Mouse (Mus musculus) forebrain, embryonic 10.5 days (tissue): Measurements from ENCODE around the gene Elf5. TPM values are rescaled to one million over a fixed set of nuclear protein-coding genes. Genes with fewer than 3 reads are reported as not detected.
A peak's percentile ranks its signal among the peaks of the same experiment; 100 is the strongest.

Experiments used
- DNase-seq: peaks from one replicate; pipeline ENCODE4 v3.0.0-alpha.2; 2017; ENCODE audit warnings: low spot score; ENCODE audit errors: extremely low spot score
- H3K27ac ChIP-seq: fragments of 300-500 bp; sonication (generic); 2 replicates; pipeline ENCODE4 v1.5.1; 2016; ENCODE audit warnings: mild to moderate bottlenecking
- H3K27me3 ChIP-seq: fragments of 300-500 bp; sonication (generic); 2 replicates; pipeline ENCODE4 v1.6.1; 2016; ENCODE audit warnings: mild to moderate bottlenecking; ENCODE audit not compliant: poor library complexity, severe bottlenecking
- H3K36me3 ChIP-seq: fragments of 300-500 bp; sonication (generic); replicated peaks from 2 replicates; pipeline ENCODE4 v1.6.1; 2016; ENCODE audit warnings: mild to moderate bottlenecking, moderate library complexity
- H3K4me1 ChIP-seq: fragments of 300-500 bp; sonication (generic); 2 replicates; pipeline ENCODE4 v1.6.1; 2016
- H3K4me3 ChIP-seq: fragments of 300-500 bp; sonication (generic); 2 replicates; pipeline ENCODE4 v1.5.1; 2016; ENCODE audit warnings: mild to moderate bottlenecking, moderate library complexity
- H3K9me3 ChIP-seq: fragments of 300-500 bp; sonication (generic); 2 replicates; pipeline ENCODE4 v1.6.1; 2016; ENCODE audit warnings: mild to moderate bottlenecking, moderate library complexity
- WGBS: fragments of 180-500 bp; shearing (Covaris S2); methylation state at CpG from one replicate; pipeline ENCODE4 v1.1.7; 2016; 5-methylcytosine and 5-hydroxymethylcytosine counted together
- polyA plus RNA-seq: library from polyadenylated mRNA; unstranded; fragments of >200 nt; fragmentation: Nextera tagmentation; extraction: Ambion mirVana; gene quantifications from 2 replicates; pipeline ENCODE4 v1.2.1, GENCODE M21; 2016

Elf5 gene
- polyA plus RNA-seq, result 0.07 TPM in 1 of 2 replicates, not detected in the other

- H3K4me3 ChIP-seq, result no peak within 1 kb of the TSS
- WGBS, result 90% methylated on average over 6 of the region's 6 CpGs
- DNase-seq, result no peak
- H3K27me3 ChIP-seq, result 0 out of 2 replicates have a peak, but pooled peaks cover 8% of the 10 kb centered on the region
- H3K27ac ChIP-seq, result no peak within 1 kb of the TSS
- no peaks in the 10 kb centered on the region for H3K9me3 ChIP-seq
- no peaks in the 10 kb centered on the region for H3K36me3 ChIP-seq
- peaks cover 19% of the 10 kb centered on the region for H3K4me1 ChIP-seq
Measured at GRCm38 (mm10) chr2:103411348-103411747, at the start of gene Elf5. Gene Elf5 (plus strand): TSS chr2:103411688.

DNA sequence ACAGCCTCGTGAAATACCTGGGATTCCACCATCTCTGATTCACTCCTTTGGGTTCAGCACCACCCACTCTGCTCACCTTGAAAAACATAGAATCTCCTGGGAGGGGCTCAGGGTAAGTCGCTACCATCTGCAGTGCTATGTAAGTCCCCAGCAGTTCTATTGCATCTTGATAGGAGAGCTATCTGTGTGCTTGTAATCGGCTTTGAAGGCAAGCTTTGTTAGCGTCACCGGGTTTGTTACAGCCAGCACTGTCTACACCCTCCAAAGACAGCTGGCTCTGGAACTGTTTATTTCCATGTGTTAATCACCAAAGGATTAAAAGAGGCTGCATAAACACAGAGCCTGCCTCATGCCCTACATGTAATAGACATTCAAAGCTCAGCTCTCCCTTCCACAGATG is 38.9 kb upstream of the Elf5 start:
- no peak overlapping the region for H3K27ac ChIP-seq
- DNase-seq, result no peak
- no peaks in the 10 kb centered on the region for H3K36me3 ChIP-seq
- H3K27me3 ChIP-seq, result no peaks in the 10 kb centered on the region
- WGBS, result 85% methylated on average over 5 of the region's 5 CpGs
- peaks cover 3% of the 10 kb centered on the region; the same call in 1 of the 2 replicates for H3K4me1 ChIP-seq
- H3K4me3 ChIP-seq, result no peak overlapping the region
- H3K9me3 ChIP-seq, result no peaks in the 10 kb centered on the region

GRCm38 (mm10) chr2:103379502-103380160 is 31.9 kb upstream of the Elf5 start:
- H3K4me1 ChIP-seq, result no peaks in the 10 kb centered on the region
- H3K27me3 ChIP-seq, result no peaks in the 10 kb centered on the region
- DNase-seq, result no peak
- 88% methylated on average over 9 of the region's 9 CpGs for WGBS
- no peak overlapping the region for H3K4me3 ChIP-seq
- H3K9me3 ChIP-seq, result no peaks in the 10 kb centered on the region
- H3K27ac ChIP-seq, result no peak overlapping the region
- no peaks in the 10 kb centered on the region for H3K36me3 ChIP-seq

DNA sequence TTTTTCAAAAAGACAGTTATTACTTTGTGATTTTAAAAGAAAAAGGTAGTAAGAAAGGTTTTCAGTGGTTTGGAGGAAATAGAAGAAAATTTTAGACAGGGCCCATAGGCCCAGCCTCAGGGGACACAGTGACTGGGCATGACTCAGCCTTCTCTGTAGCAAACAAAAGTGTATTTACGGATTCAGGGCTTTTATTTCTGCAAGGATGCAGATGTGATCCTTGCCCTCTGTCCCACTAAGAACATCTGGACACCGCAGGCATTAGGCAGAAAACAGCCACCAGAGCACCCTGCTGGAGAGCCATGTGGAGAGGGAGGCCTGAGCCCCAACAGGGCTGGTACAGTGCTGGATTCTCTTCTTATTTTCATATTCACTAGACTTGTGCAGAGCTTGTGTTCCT is 29.3 kb upstream of the Elf5 start:
- H3K4me1 ChIP-seq, result no peaks in the 10 kb centered on the region
- no peaks in the 10 kb centered on the region for H3K36me3 ChIP-seq
- H3K9me3 ChIP-seq, result no peaks in the 10 kb centered on the region
- DNase-seq, result no peak
- no peak overlapping the region for H3K27ac ChIP-seq
- no peaks in the 10 kb centered on the region for H3K27me3 ChIP-seq
- WGBS, result 66% methylated on average over 2 of the region's 2 CpGs
- H3K4me3 ChIP-seq, result no peak overlapping the region

DNA sequence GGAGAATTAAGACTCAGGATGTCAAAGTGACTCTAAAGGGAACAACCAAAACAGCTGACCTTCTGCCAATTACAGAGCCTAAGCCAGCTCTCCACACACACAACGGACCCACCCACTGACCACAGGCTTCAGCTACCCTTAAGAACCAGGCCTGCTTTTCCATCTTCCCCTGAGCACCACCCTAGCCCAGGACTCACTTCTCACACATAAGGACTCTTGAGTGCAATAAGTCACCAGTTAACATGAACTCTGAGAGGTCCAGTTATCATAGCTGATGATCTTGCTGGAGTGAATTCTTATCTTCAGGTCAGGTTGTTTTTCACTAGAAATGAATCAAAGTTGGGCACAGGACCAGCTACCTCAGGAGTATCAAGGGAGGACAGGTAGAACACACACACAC is 23.6 kb upstream of the Elf5 start:
- 80% methylated on average over 1 of the region's 1 CpGs for WGBS
- no peak for DNase-seq
- Histone ChIP-seq H3K27ac (no peak overlapping the region), H3K36me3 (no peaks in the 10 kb centered on the region), H3K27me3 (no peaks in the 10 kb centered on the region), H3K9me3 (no peaks in the 10 kb centered on the region), H3K4me1 (peaks cover 24% of the 10 kb centered on the region), H3K4me3 (no peak overlapping the region)

DNA sequence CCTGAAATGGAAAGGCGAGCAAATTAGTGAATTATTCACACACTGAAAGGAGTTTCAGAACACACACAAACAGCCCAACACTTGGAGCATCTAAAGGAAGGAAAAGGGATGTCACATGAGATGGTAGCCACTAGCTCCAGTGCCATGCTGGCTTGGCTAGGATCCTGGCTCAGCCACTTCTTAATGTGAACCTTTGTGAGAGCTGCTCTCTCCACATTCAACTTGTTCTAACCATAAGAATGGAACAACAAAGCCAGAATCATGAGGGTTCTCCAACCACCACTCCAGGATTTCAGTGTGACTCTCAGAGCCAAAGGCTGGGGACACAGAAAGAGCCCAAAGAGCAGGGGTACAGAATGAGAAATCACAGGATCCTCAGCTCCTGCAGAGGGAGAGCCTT is 23.2 kb upstream of the Elf5 start:
- WGBS, result 88% methylated on average over 1 of the region's 1 CpGs

DNA sequence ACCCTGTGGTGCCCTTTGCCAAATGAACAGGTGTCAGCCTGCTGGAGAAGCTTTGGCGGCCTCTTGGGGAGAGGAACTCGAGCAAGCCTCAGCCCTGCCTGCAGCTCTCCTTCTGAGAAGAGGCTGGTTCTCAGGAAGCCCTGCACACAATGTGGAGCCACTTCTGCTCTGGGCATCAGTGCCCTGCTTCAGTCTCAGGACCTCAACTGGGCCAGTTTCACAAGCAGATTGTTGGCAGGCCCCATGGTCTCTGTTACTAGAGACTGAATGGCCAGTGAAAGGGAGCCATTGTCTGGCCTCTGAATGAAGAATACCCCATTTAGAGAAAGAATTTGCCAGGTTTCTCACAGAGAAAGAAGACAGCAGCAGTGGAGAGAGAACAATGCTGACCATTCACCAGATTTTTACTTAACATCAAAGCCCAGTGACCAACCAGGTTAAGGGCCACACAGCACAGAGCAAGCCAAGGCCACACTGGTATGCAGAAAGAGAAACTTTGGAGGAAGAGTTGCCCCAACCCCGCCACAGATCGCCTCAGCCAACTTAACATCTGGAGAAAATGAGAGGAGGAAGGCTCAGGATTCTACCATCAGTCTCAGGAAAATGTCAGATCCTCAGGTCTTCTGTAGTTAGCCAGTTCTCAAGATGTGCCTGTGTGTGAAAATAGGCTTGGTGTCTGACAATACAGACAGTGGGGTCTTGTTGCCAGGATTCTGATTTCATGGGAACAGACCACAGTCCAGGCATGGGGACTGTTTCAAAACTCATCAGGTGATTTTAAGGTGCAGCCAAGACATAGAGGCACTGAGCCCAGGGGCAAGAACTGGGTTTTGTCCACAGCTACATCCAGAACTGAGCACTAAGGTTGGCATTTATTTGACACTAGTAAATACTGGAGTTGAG is 21.2 kb upstream of the Elf5 start:
- peaks cover 7% of the 10 kb centered on the region; the same call in 1 of the 2 replicates for H3K9me3 ChIP-seq
- H3K27ac ChIP-seq, result peak overlapping the region; percentile 78
- no peaks in the 10 kb centered on the region for H3K36me3 ChIP-seq
- no peak overlapping the region for H3K4me3 ChIP-seq
- no peak for DNase-seq
- H3K27me3 ChIP-seq, result no peaks in the 10 kb centered on the region
- peaks cover 24% of the 10 kb centered on the region for H3K4me1 ChIP-seq
- 29% methylated on average over 4 of the region's 4 CpGs for whole genome bisulfite sequencing

More for the DNA sequence above, 23.2 kb upstream of the Elf5 start:
- H3K4me1 ChIP-seq, result peaks cover 24% of the 10 kb centered on the region
- no peaks in the 10 kb centered on the region for H3K27me3 ChIP-seq
- no peak for DNase-seq
- H3K27ac ChIP-seq, result no peak overlapping the region
- no peak overlapping the region for H3K4me3 ChIP-seq
- no peaks in the 10 kb centered on the region for H3K9me3 ChIP-seq
- H3K36me3 ChIP-seq, result no peaks in the 10 kb centered on the region

DNA sequence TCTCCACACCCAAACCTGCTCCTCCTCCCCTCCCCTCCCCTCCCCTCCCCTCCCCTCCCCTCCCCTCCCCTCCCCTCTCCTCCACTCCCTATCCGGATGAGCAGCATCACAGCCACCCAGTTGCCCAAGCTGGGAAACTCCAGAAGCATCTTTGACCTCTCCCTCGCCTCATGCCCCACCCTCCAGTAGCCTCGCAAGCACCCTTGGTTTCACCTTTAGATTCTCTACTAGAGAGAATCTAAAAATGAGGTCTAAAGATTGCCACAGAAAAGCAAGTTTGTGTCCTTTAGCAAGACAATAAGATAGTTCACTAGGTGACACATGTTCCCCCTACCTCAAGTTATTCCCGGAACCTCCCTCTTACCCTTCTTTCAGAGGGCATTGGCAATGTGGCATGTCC is 19.9 kb upstream of the Elf5 start:
- Histone ChIP-seq H3K4me3 (no peak overlapping the region), H3K27me3 (no peaks in the 10 kb centered on the region), H3K27ac (no peak overlapping the region), H3K9me3 (peaks cover 7% of the 10 kb centered on the region; the same call in 1 of the 2 replicates), H3K36me3 (no peaks in the 10 kb centered on the region), H3K4me1 (peaks cover 24% of the 10 kb centered on the region)
- WGBS, result 87% methylated on average over 4 of the region's 4 CpGs
- DNase-seq, result no peak

GRCm38 (mm10) chr2:103398110-103398509 is 13.4 kb upstream of the Elf5 start:
- WGBS, result 63% methylated on average over 6 of the region's 6 CpGs

GRCm38 (mm10) chr2:103400691-103401090 is 10.8 kb upstream of the Elf5 start:
- H3K4me1 ChIP-seq, result peaks cover 17% of the 10 kb centered on the region
- H3K4me3 ChIP-seq, result no peak overlapping the region
- no peaks in the 10 kb centered on the region for H3K27me3 ChIP-seq
- WGBS, result 80% methylated on average over 4 of the region's 4 CpGs
- DNase-seq, result no peak
- no peak overlapping the region for H3K27ac ChIP-seq
- no peaks in the 10 kb centered on the region for H3K36me3 ChIP-seq
- H3K9me3 ChIP-seq, result no peaks in the 10 kb centered on the region

More at GRCm38 (mm10) chr2:103398110-103398509, 13.4 kb upstream of the Elf5 start:
- DNase-seq, result no peak
- Histone ChIP-seq H3K4me3 (no peak overlapping the region), H3K27ac (peak overlapping the region; percentile 20; the same call in 1 of the 2 replicates), H3K27me3 (no peaks in the 10 kb centered on the region), H3K36me3 (no peaks in the 10 kb centered on the region), H3K4me1 (peaks cover 17% of the 10 kb centered on the region), H3K9me3 (peaks cover 7% of the 10 kb centered on the region; the same call in 1 of the 2 replicates)

DNA sequence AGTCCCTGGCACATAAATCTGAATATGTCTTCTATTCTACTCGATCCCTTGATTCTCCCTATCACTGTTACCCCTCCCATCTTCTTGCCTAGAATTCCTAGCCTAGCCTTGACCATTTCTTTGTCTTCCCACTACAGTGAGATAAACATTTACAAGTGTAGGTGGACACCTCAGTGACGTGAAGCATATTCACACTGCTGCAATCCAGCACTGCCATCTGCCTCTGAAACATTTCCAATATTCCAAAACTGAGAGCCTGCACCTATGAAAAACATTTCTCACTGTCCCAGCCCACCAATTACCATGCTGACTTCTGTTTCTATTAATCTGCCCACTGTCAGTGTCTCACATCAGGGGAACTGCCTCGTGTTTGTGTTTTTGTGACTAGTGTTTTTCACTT is 5.2 kb upstream of the Elf5 start:
- no peak for DNase-seq

GRCm38 (mm10) chr2:103411816-103412215 is 328 bp downstream of the Elf5 start:
- Histone ChIP-seq H3K27ac (no peak overlapping the region), H3K4me1 (peaks cover 16% of the 10 kb centered on the region), H3K27me3 (0 out of 2 replicates have a peak, but pooled peaks cover 8% of the 10 kb centered on the region), H3K4me3 (no peak overlapping the region), H3K9me3 (no peaks in the 10 kb centered on the region), H3K36me3 (no peaks in the 10 kb centered on the region)
- DNase-seq, result no peak
- WGBS, result 82% methylated on average over 3 of the region's 3 CpGs

More for the DNA sequence above, 5.2 kb upstream of the Elf5 start:
- H3K27ac ChIP-seq, result no peak overlapping the region
- no peaks in the 10 kb centered on the region for H3K9me3 ChIP-seq
- H3K36me3 ChIP-seq, result no peaks in the 10 kb centered on the region
- 89% methylated on average over 3 of the region's 3 CpGs for WGBS
- H3K4me3 ChIP-seq, result no peak overlapping the region
- 0 out of 2 replicates have a peak, but pooled peaks cover under 1% of the 10 kb centered on the region for H3K27me3 ChIP-seq
- H3K4me1 ChIP-seq, result peaks cover 8% of the 10 kb centered on the region

DNA sequence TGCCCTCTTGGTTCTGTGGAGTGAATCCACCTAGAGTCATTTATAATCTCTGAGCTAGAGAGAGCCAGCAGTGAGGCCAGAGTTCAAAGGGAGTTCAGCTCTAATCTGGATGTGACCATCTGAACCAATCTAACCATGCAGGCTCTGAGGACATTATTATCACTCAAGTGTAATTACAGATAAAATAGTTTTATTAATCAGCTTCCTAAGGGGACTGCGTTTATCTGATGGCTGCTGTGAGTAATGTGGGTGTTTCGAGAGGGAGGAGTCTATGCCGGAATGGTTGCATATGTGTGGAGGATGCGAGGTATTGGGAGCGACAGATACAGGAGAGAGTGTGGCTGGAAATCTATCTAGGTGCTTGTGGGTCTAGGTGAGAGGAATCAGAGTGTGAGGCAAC is 1.9 kb downstream of the Elf5 start:
- Histone ChIP-seq H3K27ac (no peak overlapping the region), H3K9me3 (no peaks in the 10 kb centered on the region), H3K27me3 (0 out of 2 replicates have a peak, but pooled peaks cover 8% of the 10 kb centered on the region), H3K36me3 (no peaks in the 10 kb centered on the region), H3K4me1 (peaks cover 11% of the 10 kb centered on the region), H3K4me3 (no peak overlapping the region)
- 90% methylated on average over 5 of the region's 5 CpGs for WGBS
- DNase-seq, result no peak
